Mouse (Mus musculus): Measurements from ENCODE around the gene Ccnq. TPM values are rescaled to one million over a fixed set of nuclear protein-coding genes. Genes with fewer than 3 reads are reported as not detected.
"Not testable (repeated sequence)": the region's sequence is repeated elsewhere in the genome, so short reads cannot be mapped to it uniquely, and the experiment has no call there.

Ccnq gene
- polyA plus RNA-seq, 1 experiment, result 75.6 TPM

DNA sequence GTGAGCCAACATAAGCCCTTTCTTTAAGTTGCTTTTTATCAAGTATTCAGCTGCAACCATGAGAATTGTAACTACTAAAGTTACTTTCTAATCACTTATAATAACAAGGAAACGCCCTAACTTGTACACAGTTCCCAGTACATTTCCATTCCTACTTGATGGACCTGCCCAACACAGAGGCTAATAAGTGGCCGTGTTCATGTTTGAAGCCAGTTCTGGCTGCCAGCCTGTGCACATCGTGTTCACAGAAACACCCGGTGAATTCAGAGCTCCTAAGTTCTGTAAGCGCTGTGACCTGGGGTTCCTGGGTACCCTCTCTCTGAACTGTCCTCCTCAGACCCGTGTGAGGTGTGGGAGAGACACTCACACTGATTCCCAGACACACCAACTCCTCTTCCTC, 13.3 kb upstream of the Ccnq start:
- Histone ChIP-seq H3K4me1 (replicated peaks; ENCODE audit: control insufficient read depth, insufficient read depth, low read length) (peaks cover 16% of the 10 kb centered on the region), H3K27ac (ENCODE audit: control insufficient read depth, insufficient read depth, low read length) (no peak overlapping the region), H3K27me3 (ENCODE audit: control insufficient read depth, insufficient read depth, low read length) (no peaks in the 10 kb centered on the region), H3K36me3 (ENCODE audit: control insufficient read depth, insufficient read depth, low read length) (no peaks in the 10 kb centered on the region), H3K4me3 (ENCODE audit: control insufficient read depth, insufficient read depth, low read length) (no peak overlapping the region)
- no peak for DNase-seq
- TF ChIP-seq POLR2A (IDR thresholded peaks at IDR 0.05; ENCODE audit: control insufficient read depth, extremely low read depth, insufficient read depth, low read length, poor library complexity), result no peak
- no peak for TF ChIP-seq CTCF (IDR thresholded peaks at IDR 0.05; ENCODE audit: borderline replicate concordance, control insufficient read depth, extremely low read depth, insufficient read depth, low read length, poor library complexity)
- WGBS, result 91% methylated on average over 6 of the region's 6 CpGs

GRCm38 (mm10) chr11:78764304-78764703, 12.8 kb upstream of the Ccnq start:
- H3K27ac ChIP-seq (ENCODE audit: control insufficient read depth, insufficient read depth, low read length), result no peak overlapping the region
- TF ChIP-seq CTCF (IDR thresholded peaks at IDR 0.05; ENCODE audit: borderline replicate concordance, control insufficient read depth, extremely low read depth, insufficient read depth, low read length, poor library complexity) (no peak), POLR2A (IDR thresholded peaks at IDR 0.05; ENCODE audit: control insufficient read depth, extremely low read depth, insufficient read depth, low read length, poor library complexity) (no peak)
- H3K4me3 ChIP-seq (ENCODE audit: control insufficient read depth, insufficient read depth, low read length), result no peak overlapping the region
- no peaks in the 10 kb centered on the region for H3K36me3 ChIP-seq (ENCODE audit: control insufficient read depth, insufficient read depth, low read length)
- DNase-seq, result no peak
- H3K27me3 ChIP-seq (ENCODE audit: control insufficient read depth, insufficient read depth, low read length), result no peaks in the 10 kb centered on the region
- WGBS, result 94% methylated on average over 8 of the region's 8 CpGs
- peaks cover 15% of the 10 kb centered on the region for H3K4me1 ChIP-seq (replicated peaks; ENCODE audit: control insufficient read depth, insufficient read depth, low read length)

GRCm38 (mm10) chr11:78762201-78762600, 10.7 kb upstream of the Ccnq start:
- Histone ChIP-seq H3K4me1 (replicated peaks; ENCODE audit: control insufficient read depth, insufficient read depth, low read length) (peaks cover 6% of the 10 kb centered on the region), H3K4me3 (ENCODE audit: control insufficient read depth, insufficient read depth, low read length) (no peak overlapping the region), H3K27ac (ENCODE audit: control insufficient read depth, insufficient read depth, low read length) (no peak overlapping the region), H3K36me3 (ENCODE audit: control insufficient read depth, insufficient read depth, low read length) (no peaks in the 10 kb centered on the region), H3K27me3 (ENCODE audit: control insufficient read depth, insufficient read depth, low read length) (no peaks in the 10 kb centered on the region)
- WGBS, result 76% methylated on average over 5 of the region's 5 CpGs
- DNase-seq, result no peak
- no peak for TF ChIP-seq CTCF (IDR thresholded peaks at IDR 0.05; ENCODE audit: borderline replicate concordance, control insufficient read depth, extremely low read depth, insufficient read depth, low read length, poor library complexity)
- TF ChIP-seq POLR2A (IDR thresholded peaks at IDR 0.05; ENCODE audit: control insufficient read depth, extremely low read depth, insufficient read depth, low read length, poor library complexity), result no peak

DNA sequence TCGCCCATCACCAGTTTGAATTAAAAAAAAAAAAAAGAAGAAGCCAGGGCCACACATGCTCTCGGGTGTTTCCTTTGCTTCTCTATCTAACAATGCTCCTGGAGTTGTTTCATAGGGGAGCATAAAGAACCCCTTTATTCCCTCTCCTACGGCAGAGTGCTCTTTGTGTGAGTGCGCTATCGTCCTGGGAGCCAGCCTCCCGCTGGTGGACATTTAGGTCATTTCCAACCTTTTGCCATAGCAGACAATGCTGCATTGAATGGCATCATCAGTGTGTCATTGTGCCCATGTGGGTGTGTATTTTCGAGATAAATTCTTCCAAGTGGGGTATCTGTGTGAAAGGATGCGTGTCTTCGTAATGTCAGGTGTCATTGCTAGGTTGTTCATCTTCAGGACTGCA, 9.6 kb upstream of the Ccnq start:
- DNase-seq, result no peak
- WGBS, result 89% methylated on average over 9 of the region's 9 CpGs
- TF ChIP-seq POLR2A (IDR thresholded peaks at IDR 0.05; ENCODE audit: control insufficient read depth, extremely low read depth, insufficient read depth, low read length, poor library complexity) (no peak), CTCF (IDR thresholded peaks at IDR 0.05; ENCODE audit: borderline replicate concordance, control insufficient read depth, extremely low read depth, insufficient read depth, low read length, poor library complexity) (no peak)
- Histone ChIP-seq H3K27me3 (ENCODE audit: control insufficient read depth, insufficient read depth, low read length) (no peaks in the 10 kb centered on the region), H3K4me3 (ENCODE audit: control insufficient read depth, insufficient read depth, low read length) (no peak overlapping the region), H3K4me1 (replicated peaks; ENCODE audit: control insufficient read depth, insufficient read depth, low read length) (no peaks in the 10 kb centered on the region), H3K36me3 (ENCODE audit: control insufficient read depth, insufficient read depth, low read length) (no peaks in the 10 kb centered on the region), H3K27ac (ENCODE audit: control insufficient read depth, insufficient read depth, low read length) (no peak overlapping the region)

- H3K27ac ChIP-seq (ENCODE audit: control insufficient read depth, insufficient read depth, low read length), result no peak overlapping the region
- H3K4me1 ChIP-seq (replicated peaks; ENCODE audit: control insufficient read depth, insufficient read depth, low read length), result peaks cover 10% of the 10 kb centered on the region
- DNase-seq, result no peak
- no peak for TF ChIP-seq POLR2A (IDR thresholded peaks at IDR 0.05; ENCODE audit: control insufficient read depth, extremely low read depth, insufficient read depth, low read length, poor library complexity)
- no peak for TF ChIP-seq CTCF (IDR thresholded peaks at IDR 0.05; ENCODE audit: borderline replicate concordance, control insufficient read depth, extremely low read depth, insufficient read depth, low read length, poor library complexity)
- WGBS, result 49% methylated on average over 1 of the region's 1 CpGs
- H3K4me3 ChIP-seq (ENCODE audit: control insufficient read depth, insufficient read depth, low read length), result no peak overlapping the region
- no peaks in the 10 kb centered on the region for H3K27me3 ChIP-seq (ENCODE audit: control insufficient read depth, insufficient read depth, low read length)
- H3K36me3 ChIP-seq (ENCODE audit: control insufficient read depth, insufficient read depth, low read length), result no peaks in the 10 kb centered on the region
Observed at GRCm38 (mm10) chr11:78755299-78755698, 3.8 kb upstream of the Ccnq start.

GRCm38 (mm10) chr11:78754177-78754576, 2.6 kb upstream of the Ccnq start:
- H3K4me3 ChIP-seq (ENCODE audit: control insufficient read depth, insufficient read depth, low read length); H3K27ac ChIP-seq (ENCODE audit: control insufficient read depth, insufficient read depth, low read length); H3K36me3 ChIP-seq (ENCODE audit: control insufficient read depth, insufficient read depth, low read length); DNase-seq; H3K27me3 ChIP-seq (ENCODE audit: control insufficient read depth, insufficient read depth, low read length): not testable (repeated sequence)
- peaks cover 10% of the 10 kb centered on the region for H3K4me1 ChIP-seq (replicated peaks; ENCODE audit: control insufficient read depth, insufficient read depth, low read length)
- 79% methylated on average over 1 of the region's 1 CpGs for WGBS

GRCm38 (mm10) chr11:78753183-78753582, 1.7 kb upstream of the Ccnq start:
- TF ChIP-seq CTCF (IDR thresholded peaks at IDR 0.05; ENCODE audit: borderline replicate concordance, control insufficient read depth, extremely low read depth, insufficient read depth, low read length, poor library complexity) (no peak), POLR2A (IDR thresholded peaks at IDR 0.05; ENCODE audit: control insufficient read depth, extremely low read depth, insufficient read depth, low read length, poor library complexity) (no peak)
- Histone ChIP-seq H3K27me3 (ENCODE audit: control insufficient read depth, insufficient read depth, low read length) (no peaks in the 10 kb centered on the region), H3K36me3 (ENCODE audit: control insufficient read depth, insufficient read depth, low read length) (no peaks in the 10 kb centered on the region), H3K27ac (ENCODE audit: control insufficient read depth, insufficient read depth, low read length) (no peak overlapping the region), H3K4me1 (replicated peaks; ENCODE audit: control insufficient read depth, insufficient read depth, low read length) (peaks cover 10% of the 10 kb centered on the region), H3K4me3 (ENCODE audit: control insufficient read depth, insufficient read depth, low read length) (no peak overlapping the region)
- 89% methylated on average over 1 of the region's 1 CpGs for WGBS
- DNase-seq, result no peak
